Mouse (Mus musculus) layer of hippocampus, postnatal 14 days (tissue): Measurements from ENCODE around the gene Mrpl54. TPM values are rescaled to one million over a fixed set of nuclear protein-coding genes. Genes with fewer than 3 reads are reported as not detected.

Source experiments
- DNase-seq, 2 experiments: peaks; one replicate each; pipeline ENCODE4 v3.0.0; 2021 to 2022; ENCODE audit warnings: low spot score in 2 of 2, mixed read lengths in 1 of 2
- total RNA-seq, 2 experiments: library from RNA; stranded (reverse); gene quantifications; 2 replicates each; pipeline ENCODE4 v1.2.3; 2021

Mrpl54 gene
- total RNA-seq, 2 experiments from 2014 or later = 36.5 to 50.4 TPM

DNA sequence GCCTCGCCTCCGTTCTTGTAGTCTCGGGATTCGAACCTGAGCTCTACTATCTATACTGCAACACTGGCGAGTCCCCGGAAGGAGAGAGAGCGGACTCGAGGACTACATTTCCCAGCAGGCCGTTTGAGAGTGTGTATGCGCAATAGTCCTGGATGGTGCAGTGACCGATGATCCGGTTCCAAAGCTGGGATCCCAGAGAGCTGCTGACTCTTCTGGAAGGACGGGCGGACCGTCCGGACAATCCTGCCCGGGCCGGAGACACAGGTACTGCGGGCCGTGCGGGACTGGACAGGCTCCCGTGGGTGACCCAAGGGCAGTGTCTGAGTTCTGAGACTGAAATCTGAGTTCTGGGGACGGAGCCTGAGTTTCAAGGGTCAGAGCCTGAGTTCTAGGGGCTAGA is 1.3 kb upstream of the Mrpl54 start:
- peak; percentile 70 to 92 for DNase-seq

DNA sequence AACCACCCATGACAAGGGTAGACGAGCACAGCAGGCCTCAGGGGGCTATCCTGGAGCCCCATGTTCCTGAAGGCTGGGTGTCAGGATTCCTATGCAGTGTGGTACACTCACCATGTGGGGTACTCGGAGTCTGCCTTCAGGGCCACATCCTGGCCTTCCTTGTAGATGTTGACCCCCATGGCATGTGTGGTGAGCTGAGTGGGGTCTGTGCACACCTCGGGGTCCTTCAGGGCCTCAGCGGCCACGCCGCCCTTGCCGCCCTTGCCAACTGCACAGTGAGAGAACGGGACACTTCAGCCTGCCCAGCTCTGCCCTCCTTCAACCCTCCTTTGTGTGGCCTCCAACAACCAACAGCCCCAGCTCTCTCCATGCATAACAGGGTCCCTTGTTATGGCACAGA is 1.2 kb downstream of the Mrpl54 start:
- DNase-seq = no peak

DNA sequence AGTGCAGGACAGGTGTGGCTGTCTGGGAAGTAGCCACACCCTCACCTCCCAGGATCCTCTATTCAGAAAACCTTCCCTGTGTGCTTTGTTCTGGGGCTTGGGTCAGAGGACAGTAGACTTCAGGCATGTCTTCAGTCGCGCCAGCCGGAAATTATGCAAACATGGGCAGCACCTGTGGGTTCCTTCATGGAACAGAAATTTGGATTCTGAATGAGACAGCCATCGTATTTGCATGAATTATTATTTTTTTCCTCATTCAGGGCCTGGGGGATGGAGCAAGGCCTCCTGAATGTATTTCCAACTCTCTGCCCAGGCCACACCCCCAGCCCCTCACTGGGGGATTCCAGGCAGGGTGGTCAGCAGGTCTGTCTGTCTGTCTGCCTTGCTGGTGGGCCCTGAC is 5.7 kb downstream of the Mrpl54 start:
- no peak for DNase-seq

DNA sequence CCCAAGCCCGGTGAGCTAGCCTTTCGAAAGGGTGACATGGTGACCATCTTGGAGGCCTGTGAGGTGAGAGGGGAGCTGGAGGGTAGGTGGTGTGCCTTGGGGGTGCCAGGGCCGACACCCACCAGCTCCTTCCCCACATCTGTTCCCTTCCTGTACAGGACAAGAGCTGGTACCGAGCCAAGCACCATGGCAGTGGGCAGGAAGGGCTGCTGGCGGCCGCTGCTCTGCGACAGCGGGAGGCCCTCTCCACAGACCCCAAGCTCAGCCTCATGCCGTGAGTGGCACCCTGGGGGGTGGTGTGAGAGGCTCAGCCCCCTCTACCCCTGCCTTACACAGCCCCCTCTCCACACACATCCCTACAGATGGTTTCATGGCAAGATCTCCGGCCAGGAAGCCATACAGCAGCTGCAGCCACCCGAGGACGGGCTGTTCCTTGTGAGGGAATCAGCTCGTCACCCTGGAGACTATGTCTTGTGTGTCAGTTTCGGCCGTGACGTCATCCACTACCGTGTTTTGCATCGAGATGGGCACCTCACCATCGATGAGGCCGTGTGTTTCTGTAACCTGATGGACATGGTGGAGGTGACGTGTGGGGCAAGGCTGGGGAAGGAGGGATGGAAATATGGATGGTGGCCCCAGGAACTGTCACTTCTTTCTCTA is 7.4 kb downstream of the Mrpl54 start:
- DNase-seq = no peak

DNA sequence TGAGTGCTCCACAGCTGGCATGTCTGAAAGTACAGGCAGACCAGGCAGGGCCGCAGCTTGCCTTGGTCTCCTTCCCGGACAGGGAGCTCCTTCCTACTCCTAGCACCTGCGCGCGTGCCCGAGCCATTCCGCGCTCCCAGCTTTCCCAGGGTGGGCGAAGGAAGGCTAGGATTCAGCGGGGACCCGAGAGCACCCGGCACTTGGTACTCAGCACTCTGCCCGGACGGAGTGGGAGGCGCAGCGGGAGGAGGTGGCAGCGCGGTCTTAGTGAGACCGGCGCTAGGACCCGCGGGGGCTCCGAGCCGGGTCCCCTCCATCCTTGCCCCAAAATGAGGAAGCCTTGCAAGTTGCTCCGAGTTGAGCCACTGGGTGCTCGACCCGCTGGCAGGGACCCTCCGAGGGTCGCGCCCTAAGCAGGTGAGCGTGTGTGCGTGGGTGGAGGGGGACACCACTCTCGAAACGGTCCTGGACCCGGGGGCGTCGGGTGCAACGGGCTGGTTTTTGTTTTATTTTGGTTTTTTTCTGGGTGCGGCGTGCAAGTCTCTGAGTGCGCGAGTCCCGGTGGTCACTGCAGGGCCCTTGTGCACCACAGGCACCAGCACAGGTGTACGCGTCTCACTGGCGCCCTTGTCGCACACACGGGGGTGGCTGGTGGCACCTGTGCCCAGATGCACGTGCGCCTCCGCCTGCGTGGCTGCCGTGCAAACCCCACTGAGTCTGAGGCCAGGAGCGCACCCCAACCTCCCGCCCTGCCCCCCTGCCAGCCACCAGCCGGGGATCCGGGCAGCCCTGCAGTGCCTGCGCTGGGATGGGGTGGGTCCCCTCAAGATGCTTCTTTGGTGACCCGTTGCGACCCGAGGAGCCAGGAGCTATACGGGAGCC is 9.3 kb downstream of the Mrpl54 start:
- DNase-seq = peak in 1 of 2 experiments; percentile 58

DNA sequence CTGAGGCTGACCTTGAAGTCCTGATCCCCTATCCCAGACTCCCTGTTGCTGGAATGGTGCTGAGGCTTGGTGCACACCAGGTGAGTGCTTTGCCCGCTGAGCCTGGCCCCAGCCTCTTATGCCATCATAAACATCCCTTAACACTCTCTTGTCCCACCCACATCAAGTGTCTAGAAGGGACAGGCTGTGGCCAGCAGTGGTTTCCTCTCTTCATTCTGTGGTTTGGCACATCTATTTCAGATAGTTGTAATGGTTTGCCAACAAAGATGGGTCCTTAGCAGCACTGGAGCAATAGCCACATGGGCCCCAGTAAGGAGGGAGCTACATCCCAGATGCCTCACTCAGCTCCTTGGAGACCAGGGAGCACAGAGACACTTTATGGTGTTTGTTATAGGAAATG is 11.8 kb downstream of the Mrpl54 start:
- DNase-seq = no peak

DNA sequence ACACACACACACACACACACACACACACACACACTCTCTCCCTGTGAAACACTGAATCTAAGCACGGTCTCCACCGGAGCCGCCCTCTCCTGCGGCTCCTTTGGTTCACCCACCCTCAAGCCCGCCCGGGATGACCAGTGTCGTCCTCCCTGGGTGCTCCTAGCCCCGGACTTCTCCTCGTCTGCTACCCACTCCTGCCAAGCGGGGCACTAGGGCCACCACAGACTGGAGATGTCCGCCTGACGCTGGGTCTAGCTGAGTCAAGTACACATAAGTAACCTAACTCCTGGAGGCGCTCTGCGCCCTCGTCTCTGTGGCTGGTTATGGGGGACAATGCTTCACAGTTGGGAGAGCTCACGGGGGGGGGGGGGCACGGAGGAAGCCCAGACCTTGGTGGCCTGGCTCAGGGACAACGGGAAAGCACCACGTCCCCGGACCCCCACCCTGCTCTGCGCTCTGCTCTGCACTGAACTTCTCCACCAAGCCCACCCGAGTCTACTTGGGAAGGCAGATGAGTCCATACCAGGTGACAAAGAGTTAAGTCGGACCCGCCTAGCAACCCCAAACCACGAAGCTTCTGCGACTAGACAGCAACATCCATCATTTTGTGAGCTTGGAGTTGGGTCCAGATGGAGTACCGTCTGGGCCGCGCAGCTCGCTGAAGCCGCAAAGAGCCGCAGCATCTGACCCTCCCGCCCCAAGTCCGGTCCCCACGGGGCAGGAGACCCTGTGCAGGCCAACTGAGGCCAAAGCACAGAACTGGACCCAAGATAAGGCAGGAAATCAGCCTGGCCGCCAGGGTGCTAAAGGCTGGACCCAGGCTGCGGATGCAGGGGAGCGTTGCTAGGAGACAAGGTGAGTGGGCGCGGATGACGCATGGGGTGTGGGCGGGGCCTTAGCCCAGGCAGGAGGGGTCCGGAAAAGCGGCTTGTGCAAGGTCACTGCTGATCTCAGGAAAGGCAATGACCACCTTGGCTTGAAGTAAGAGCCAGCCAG is 14.0 kb downstream of the Mrpl54 start, which contains the start of gene Matk:
Gene Matk, plus strand, starts transcription at position 512 of the 996 bp plus-strand sequence.
- DNase-seq = peak; percentile 87 to 88

DNA sequence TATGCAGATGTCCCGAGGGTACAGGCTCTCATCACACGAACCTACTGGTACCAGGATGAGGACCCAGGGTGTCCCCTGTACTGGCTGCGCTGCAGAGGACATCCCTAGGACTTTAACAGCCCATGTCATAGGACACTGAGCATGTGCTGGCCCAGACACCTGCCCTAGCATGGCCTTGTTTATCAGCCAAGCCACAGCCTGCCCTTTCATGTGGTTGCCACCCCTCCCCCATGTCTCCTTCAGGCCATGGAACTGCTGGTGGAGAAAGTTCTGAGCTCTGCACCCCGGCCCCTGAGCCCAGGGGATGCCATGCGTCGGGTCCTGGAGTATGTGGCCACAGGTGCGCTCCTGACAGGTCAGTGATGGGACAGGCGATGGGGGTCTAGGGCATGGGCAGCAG is 17.3 kb downstream of the Mrpl54 start:
- DNase-seq = no peak

DNA sequence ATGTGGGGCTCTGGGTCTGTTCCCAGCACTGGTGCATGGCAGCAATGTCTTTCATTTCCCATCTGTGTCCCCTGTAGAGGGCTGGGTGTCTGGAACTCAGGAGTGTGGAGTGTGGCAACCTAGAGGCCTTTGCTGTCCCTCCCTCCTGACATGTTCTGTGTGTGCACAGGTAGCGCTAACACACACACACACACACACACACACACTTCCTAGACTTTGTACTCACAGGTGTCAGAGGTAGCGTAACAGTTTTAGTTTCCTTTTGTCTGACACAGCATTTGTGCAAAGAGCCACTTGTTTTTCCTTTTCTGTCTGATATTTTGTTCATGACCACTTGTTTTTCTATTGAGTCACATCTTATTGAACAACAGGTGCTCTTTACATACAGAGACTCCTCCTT is 18.9 kb downstream of the Mrpl54 start:
- DNase-seq = no peak

DNA sequence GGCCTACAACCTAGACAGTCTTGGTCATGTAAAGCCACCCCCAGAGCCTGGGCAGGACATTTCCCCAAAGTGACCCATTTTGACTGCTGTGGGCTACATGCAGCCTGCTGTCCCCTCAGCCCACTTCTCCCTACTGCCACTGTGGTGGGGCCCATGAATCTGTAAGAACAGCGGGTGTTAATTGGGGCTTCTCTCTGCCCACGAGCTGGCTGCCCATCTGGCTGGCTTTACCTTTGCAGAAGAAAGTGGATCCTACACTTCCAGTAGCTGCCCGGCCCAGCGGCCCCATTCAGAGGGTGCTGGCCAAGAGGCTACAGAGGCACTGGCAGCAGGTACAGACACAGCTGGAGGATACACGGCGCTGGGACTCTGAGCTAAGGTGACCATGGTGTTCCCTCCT is 21.6 kb downstream of the Mrpl54 start:
- no peak for DNase-seq

DNA sequence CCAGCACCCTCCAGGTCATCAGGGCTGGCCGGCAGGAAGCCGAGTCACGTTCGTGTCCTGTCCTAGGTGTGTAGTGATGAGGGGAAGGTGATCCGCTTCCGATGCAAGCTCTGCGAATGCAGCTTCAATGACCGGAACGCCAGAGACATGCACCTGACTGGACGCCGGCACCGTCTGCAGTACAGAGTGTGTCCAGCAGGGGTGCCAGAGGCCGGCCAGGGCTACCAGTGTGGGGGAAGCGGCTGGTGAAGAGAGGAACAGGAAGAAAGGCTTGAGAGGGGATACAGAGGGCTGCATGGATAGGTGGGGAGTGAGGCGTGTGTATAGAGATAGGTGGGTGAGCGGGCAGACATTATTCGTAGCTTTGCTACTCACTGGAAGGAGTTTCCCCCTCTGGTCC is 22.1 kb downstream of the Mrpl54 start:
- peak; percentile 68 to 77 for DNase-seq

DNA sequence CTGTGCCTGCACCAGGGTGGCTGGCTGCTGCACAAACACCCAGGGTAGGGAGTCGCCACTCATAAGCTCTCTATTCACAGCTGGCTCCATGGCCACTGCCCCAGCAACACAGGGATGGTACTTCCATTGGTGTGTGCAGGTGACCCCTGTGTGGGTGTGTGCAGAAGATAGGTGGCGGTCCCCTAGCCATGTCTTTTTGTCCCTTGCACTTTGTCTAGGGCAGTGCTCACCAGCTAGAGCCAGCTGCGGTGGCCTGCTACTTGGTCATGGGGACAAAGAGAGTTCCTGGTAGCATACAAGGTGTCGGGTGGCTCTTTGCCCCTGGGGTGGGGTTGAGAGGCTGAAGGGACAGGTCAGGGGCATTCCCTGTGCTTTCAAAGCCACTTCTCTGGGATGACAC is 22.6 kb downstream of the Mrpl54 start:
- no peak for DNase-seq

DNA sequence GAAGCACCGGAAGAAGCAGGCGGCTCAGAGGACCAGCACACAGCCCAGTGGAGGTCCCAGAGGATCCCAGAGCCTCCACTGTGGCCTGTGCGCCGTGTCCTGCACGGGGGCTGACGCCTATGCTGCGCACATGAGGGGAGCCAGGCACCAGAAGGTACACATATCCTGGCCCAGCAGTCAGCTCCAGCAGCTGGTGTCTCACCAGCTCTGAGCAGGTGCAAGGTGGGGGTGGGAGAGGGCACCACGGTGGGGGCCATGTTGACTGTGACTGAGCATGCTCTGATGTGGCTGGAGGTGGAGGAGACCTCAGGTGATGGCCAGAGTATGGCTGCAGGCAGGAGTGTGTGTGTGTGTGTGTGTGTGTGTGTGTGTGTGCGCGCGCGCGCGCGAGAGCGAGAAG is 24.7 kb downstream of the Mrpl54 start:
- DNase-seq = no peak

DNA sequence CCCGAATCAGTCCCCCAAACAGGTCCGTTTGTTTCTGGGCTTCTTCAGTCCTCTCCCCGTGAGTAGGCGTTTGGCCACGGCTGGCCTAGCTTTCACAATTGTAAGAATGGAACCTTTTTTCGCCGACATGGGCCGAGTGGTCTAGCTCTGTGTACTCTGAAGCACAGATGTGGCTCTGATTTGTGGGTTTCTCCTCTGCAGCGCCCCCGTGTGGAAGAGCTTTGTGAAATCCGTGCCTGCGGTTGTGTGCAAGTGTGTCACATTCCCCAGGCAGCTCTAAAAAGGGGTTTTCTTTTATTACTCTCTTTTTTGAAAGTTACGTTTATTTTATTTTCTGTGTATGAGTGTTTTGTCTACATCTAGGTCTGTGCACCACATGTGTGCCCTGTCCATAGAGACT is 25.9 kb downstream of the Mrpl54 start:
- DNase-seq = peak; percentile 70 to 78

DNA sequence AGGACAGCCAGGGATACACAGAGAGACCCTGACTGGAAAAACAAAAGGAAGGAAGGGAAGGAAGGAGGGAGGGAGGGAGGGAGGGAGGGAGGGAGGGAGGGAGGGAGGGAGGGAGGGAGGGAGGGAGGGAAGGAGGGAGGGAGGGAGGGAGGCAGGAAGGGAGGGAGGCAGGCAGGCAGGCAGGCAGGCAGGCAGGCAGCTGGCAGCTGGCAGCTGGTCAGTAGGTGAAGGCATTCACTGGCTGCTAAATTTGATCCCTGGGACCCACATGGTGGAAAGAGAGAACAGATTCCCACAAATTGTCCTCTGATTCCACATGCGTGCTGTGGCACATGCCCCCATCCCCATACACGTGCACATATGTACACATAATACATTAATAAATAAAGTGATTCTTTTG is 28.1 kb downstream of the Mrpl54 start:
- DNase-seq = no peak

DNA sequence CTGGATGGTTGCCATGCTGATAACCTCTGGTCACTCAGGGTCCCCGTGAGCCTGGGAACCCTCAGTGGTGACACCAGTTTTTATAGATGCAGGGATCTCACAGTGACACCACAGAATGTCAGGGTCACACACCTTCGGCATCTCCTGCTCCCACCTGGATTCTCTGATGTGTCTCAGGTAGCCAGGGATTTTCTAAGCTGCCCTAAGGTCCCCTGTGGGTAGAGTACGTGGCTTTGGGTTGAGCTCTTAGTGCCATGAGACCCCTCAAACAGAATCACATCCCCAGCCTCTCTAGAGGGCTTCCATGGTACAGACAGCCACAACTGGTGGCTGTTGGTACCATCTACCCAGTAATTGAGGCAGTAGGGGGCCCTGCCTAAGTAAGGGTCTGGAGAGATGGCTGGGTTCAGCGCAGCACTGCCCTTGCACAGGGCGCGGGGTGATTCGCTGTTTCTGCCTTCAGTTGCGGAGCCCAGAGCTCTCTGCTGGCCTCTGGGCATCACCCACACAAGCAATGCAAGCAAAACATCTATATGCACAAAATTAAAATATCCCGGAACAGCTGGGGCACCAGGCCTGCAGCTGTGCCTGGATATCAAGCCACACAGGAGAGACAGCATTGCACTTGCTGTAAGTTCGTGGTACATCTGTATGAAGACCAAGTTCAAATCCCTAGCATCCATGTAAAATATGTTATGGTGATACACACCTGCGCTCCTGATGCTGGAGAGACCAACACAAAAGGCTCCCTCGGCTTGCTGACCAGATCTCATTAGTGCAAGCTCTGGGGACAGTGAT is 30.1 kb downstream of the Mrpl54 start:
- DNase-seq = no peak

DNA sequence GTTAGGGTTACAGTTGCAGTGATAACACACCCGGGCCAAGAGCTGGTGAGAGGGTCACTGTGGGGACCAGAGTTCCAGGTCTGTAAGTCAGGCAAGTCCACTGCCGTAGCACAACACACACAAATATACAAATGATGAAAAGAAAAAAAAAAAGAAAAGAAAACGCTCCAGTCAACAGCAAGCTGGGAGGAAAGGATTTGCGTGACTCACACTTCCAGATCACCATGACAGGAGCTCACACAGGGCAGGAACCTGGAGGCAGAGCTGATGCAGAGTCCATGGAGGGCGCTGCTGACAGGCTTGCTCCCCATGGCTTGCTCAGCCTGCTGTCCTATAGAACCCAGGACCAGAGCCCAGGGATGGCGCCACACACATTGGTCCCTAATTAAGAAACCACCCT is 32.5 kb downstream of the Mrpl54 start:
- DNase-seq = no peak

DNA sequence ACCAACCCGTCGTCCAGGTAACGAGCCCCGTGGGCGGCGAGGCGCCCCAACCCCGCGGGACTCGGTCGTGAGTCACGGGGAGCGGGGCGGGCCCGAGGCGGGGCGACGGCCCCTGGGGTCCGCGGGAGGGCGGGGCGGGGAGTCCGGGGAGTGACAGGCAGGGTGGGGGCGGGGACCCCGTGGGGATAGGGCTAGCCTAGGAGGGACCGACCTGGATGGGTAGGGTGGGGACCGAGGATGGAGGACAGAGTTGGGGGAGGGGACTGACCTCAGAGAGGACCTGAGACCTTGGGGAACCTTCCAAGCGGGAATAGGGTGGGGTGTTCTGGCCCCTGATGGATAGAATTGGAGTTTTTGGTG is 33.5 kb downstream of the Mrpl54 start:
- no peak for DNase-seq

DNA sequence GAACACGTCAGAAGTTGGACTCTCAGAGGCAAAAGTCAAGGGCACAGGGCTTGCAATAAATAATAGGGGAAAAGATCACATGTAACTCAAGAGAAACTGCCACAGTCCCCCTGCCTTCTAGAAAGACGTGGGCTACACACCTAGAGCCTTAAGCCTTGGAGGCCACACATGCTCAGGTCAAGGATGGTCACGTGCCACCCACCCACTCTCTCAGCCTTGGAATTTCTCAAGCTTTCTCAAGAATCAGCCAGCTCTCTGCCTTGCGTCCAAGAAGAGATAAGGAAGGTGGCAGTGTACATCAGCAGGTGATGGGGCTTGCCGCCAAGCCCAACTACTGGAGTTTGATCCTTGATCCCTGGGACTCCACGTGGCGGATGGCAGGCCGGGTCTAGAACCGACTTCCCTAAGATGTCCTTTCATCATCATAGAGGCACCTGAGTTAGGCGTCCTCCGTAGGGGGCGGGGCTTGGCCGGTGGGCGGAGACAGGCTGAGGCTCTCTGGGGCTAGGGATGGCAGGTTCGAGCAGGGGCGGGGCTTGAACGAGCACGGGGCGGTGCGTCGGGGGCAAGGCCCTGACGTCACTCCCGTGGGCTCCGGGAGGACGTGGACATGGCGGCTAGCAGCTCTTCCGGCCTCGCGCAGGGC is 34.0 kb downstream of the Mrpl54 start, which contains the start of gene Zfr2:
Gene Zfr2, plus strand, starts transcription at position 576 of the 646 bp plus-strand sequence.
- peak; percentile 90 to 93 for DNase-seq

DNA sequence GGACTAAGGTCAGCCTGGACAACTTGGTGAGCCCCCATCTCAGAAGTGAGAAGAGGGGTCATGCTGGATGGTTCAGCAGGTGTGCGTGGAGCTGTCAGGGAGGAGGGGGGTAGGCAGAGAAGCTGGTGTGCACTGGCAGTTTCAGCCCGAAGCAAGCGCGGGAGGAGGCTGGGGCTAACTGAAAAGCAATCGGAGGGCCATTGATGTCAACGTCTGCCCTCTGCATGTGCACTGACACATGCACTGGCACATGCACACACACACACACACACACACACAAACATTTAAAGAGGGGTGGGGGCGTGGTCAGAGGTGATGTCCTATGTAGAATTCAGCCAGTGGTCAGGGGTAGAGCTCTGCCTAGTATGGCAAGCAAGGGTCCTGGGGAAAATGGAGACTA is 35.3 kb downstream of the Mrpl54 start:
- DNase-seq = no peak
